Mouse (Mus musculus) ES-E14 (cell line): ENCODE measurements at regions not wholly inside any gene's neighbourhood (a gene's known extent, or its start where the extent isn't known, plus 50 kb on each side); places are given as distances from the start of the nearest gene placed in this dataset.

Experiments
- HCFC1 ChIP-seq: IDR thresholded peaks from 2 replicates; pipeline ENCODE4 v1.6.1; 2012; ENCODE audit warnings: low read length, inconsistent platforms, borderline replicate concordance; ENCODE audit not compliant: insufficient read depth
- MAFK ChIP-seq: IDR thresholded peaks from 2 replicates; pipeline ENCODE4 v1.6.1; 2014; ENCODE audit warnings: mild to moderate bottlenecking, low read depth, low read length, inconsistent platforms; ENCODE audit not compliant: insufficient read depth

- no peak for TF ChIP-seq HCFC1
- TF ChIP-seq MAFK: no peak
These were observed 389.1 kb upstream of the Rgmb start for GRCm38 (mm10) chr17:16219675-16220566.
